Mouse (Mus musculus): Measurements from ENCODE around the gene Tubgcp6.

Tubgcp6 gene

GRCm38 (mm10) chr15:89122649-89123366 is at the start of gene Tubgcp6:
Gene Tubgcp6 (minus strand): TSS chr15:89123112.
- in situ Hi-C loops (cut with MboI, MseI), result no loop called here

GRCm38 (mm10) chr15:89172276-89172935 is 49.5 kb upstream of the Tubgcp6 start:
- in situ Hi-C loops (cut with MboI, MseI), result no loop called here

GRCm38 (mm10) chr15:89171526-89172051 is 48.7 kb upstream of the Tubgcp6 start:
- in situ Hi-C loops (cut with MboI, MseI), result no loop called here

- in situ Hi-C loops (cut with MboI, MseI), result no loop called here
Measured at GRCm38 (mm10) chr15:89170102-89170501, 47.2 kb upstream of the Tubgcp6 start.

GRCm38 (mm10) chr15:89169431-89169830 is 46.5 kb upstream of the Tubgcp6 start:
- in situ Hi-C loops (cut with MboI, MseI), result no loop called here

- in situ Hi-C loops (cut with MboI, MseI), result no loop called here
Measured at GRCm38 (mm10) chr15:89168922-89169321, 46.0 kb upstream of the Tubgcp6 start.

GRCm38 (mm10) chr15:89165478-89165877 is 42.6 kb upstream of the Tubgcp6 start:
- in situ Hi-C loops (cut with MboI, MseI), result no loop called here

- in situ Hi-C loops (cut with MboI, MseI), result no loop called here
Measured at GRCm38 (mm10) chr15:89161397-89161796, 38.5 kb upstream of the Tubgcp6 start.

GRCm38 (mm10) chr15:89158516-89158915 is 35.6 kb upstream of the Tubgcp6 start:
- in situ Hi-C loops (cut with MboI, MseI), result no loop called here

GRCm38 (mm10) chr15:89157954-89158353 is 35.0 kb upstream of the Tubgcp6 start:
- in situ Hi-C loops (cut with MboI, MseI), result no loop called here

- in situ Hi-C loops (cut with MboI, MseI), result no loop called here
Measured at GRCm38 (mm10) chr15:89152312-89152711, 29.4 kb upstream of the Tubgcp6 start.

- in situ Hi-C loops (cut with MboI, MseI), result no loop called here
Measured at GRCm38 (mm10) chr15:89150041-89150390, 27.1 kb upstream of the Tubgcp6 start.

- in situ Hi-C loops (cut with MboI, MseI), result loop anchor here (5.0 kb wide), 1 partner anchor 48 kb away; the partner anchor contains the start of gene Dennd6b
Measured at GRCm38 (mm10) chr15:89149271-89150040, 26.5 kb upstream of the Tubgcp6 start, which contains the start of gene Mapk11. Gene Mapk11 (minus strand): TSS chr15:89149628.

- in situ Hi-C loops (cut with MboI, MseI), result loop anchor here (5.0 kb wide), 1 partner anchor 49 kb away; the partner anchor contains the start of gene Dennd6b
Measured at GRCm38 (mm10) chr15:89148496-89149270, 25.8 kb upstream of the Tubgcp6 start.

- in situ Hi-C loops (cut with MboI, MseI), result loop anchor here (5.0 kb wide), 1 partner anchor 49 kb away; the partner anchor contains the start of gene Dennd6b
Measured at GRCm38 (mm10) chr15:89147895-89148294, 25.0 kb upstream of the Tubgcp6 start.

- in situ Hi-C loops (cut with MboI, MseI), result loop anchor here (5.0 kb wide), 1 partner anchor 50 kb away; the partner anchor contains the start of gene Dennd6b
Measured at GRCm38 (mm10) chr15:89147456-89147855, 24.5 kb upstream of the Tubgcp6 start.

GRCm38 (mm10) chr15:89147024-89147423 is 24.1 kb upstream of the Tubgcp6 start:
- in situ Hi-C loops (cut with MboI, MseI), result loop anchor here (5.0 kb wide), 1 partner anchor 50 kb away; the partner anchor contains the start of gene Dennd6b

GRCm38 (mm10) chr15:89146537-89146936 is 23.6 kb upstream of the Tubgcp6 start:
- in situ Hi-C loops (cut with MboI, MseI), result loop anchor here (5.0 kb wide), 1 partner anchor 51 kb away; the partner anchor contains the start of gene Dennd6b

- in situ Hi-C loops (cut with MboI, MseI), result loop anchor here (5.0 kb wide), 1 partner anchor 51 kb away; the partner anchor contains the start of gene Dennd6b
Measured at GRCm38 (mm10) chr15:89145813-89146350, 23.0 kb upstream of the Tubgcp6 start.

GRCm38 (mm10) chr15:89144965-89145364 is 22.1 kb upstream of the Tubgcp6 start:
- in situ Hi-C loops (cut with MboI, MseI), result loop anchor here (5.0 kb wide), 1 partner anchor 52 kb away; the partner anchor contains the start of gene Dennd6b
